Mouse (Mus musculus): ENCODE measurements around the gene Gm20388. TPM values are rescaled to one million over a fixed set of nuclear protein-coding genes. Genes with fewer than 3 reads are reported as not detected.

The Gm20388 gene
- polyA plus RNA-seq, 1 experiment from 2014 or later: not detected

- 58% methylated on average over 10 of the region's 10 CpGs for WGBS
- TF ChIP-seq EP300 (optimal IDR thresholded peaks at IDR 0.05): no peak
- Histone ChIP-seq H3K27me3 (ENCODE audit: control insufficient read depth, insufficient read depth, low read length) (no peaks in the 10 kb centered on the region), H3K9me3 (ENCODE audit: control insufficient read depth, low read length) (no peaks in the 10 kb centered on the region), H3K4me1 (replicated peaks; ENCODE audit: control insufficient read depth, insufficient read depth) (0 out of 2 replicates have a peak, but pooled peaks cover 3% of the 10 kb centered on the region), H3K36me3 (ENCODE audit: control insufficient read depth, insufficient read depth, low read length) (no peaks in the 10 kb centered on the region), H3K9ac (ENCODE audit: low read length) (no peak overlapping the region), H3K27ac (replicated peaks) (no peak overlapping the region), H3K4me2 (replicated peaks; ENCODE audit: low read depth) (no peak overlapping the region), H3K4me3 (ENCODE audit: low read depth, low read length) (no peak overlapping the region)
- ATAC-seq (ENCODE audit: low FRiP score, low TSS enrichment) (no peak), DNase-seq (ENCODE audit: low spot score) (no peak)
Measured at GRCm38 (mm10) chr8:120042542-120043312, 132.1 kb downstream of the Gm20388 start.

GRCm38 (mm10) chr8:120044907-120045306 lies 134.3 kb downstream of the Gm20388 start:
- no peak for TF ChIP-seq CTCF (IDR thresholded peaks at IDR 0.05; ENCODE audit: low read depth)
- no peak for TF ChIP-seq EP300 (optimal IDR thresholded peaks at IDR 0.05)
- Histone ChIP-seq H3K9ac (ENCODE audit: low read length) (no peak overlapping the region), H3K4me2 (replicated peaks; ENCODE audit: low read depth) (no peak overlapping the region), H3K36me3 (ENCODE audit: control insufficient read depth, insufficient read depth, low read length) (no peaks in the 10 kb centered on the region), H3K4me3 (ENCODE audit: low read depth, low read length) (no peak overlapping the region), H3K27ac (replicated peaks) (no peak overlapping the region), H3K27me3 (ENCODE audit: control insufficient read depth, insufficient read depth, low read length) (no peaks in the 10 kb centered on the region), H3K4me1 (replicated peaks; ENCODE audit: control insufficient read depth, insufficient read depth) (0 out of 2 replicates have a peak, but pooled peaks cover 3% of the 10 kb centered on the region), H3K9me3 (ENCODE audit: control insufficient read depth, low read length) (no peaks in the 10 kb centered on the region)
- DNase-seq (ENCODE audit: low spot score) (no peak), ATAC-seq (ENCODE audit: low FRiP score, low TSS enrichment) (no peak)
- WGBS: 91% methylated on average over 8 of the region's 8 CpGs

GRCm38 (mm10) chr8:120045471-120045870 lies 134.8 kb downstream of the Gm20388 start:
- DNase-seq (ENCODE audit: low spot score) (no peak), ATAC-seq (ENCODE audit: low FRiP score, low TSS enrichment) (no peak)
- no peaks in the 10 kb centered on the region for H3K36me3 ChIP-seq (ENCODE audit: control insufficient read depth, insufficient read depth, low read length)
- H3K4me2 ChIP-seq (replicated peaks; ENCODE audit: low read depth): no peak overlapping the region
- H3K27me3 ChIP-seq (ENCODE audit: control insufficient read depth, insufficient read depth, low read length): no peaks in the 10 kb centered on the region
- WGBS: 69% methylated on average over 5 of the region's 5 CpGs
- H3K4me1 ChIP-seq (replicated peaks; ENCODE audit: control insufficient read depth, insufficient read depth): 0 out of 2 replicates have a peak, but pooled peaks cover 3% of the 10 kb centered on the region
- no peak overlapping the region for H3K4me3 ChIP-seq (ENCODE audit: low read depth, low read length)
- H3K9ac ChIP-seq (ENCODE audit: low read length): no peak overlapping the region
- no peak for TF ChIP-seq EP300 (optimal IDR thresholded peaks at IDR 0.05)
- no peak for TF ChIP-seq CTCF (IDR thresholded peaks at IDR 0.05; ENCODE audit: low read depth)
- H3K9me3 ChIP-seq (ENCODE audit: control insufficient read depth, low read length): no peaks in the 10 kb centered on the region
- H3K27ac ChIP-seq (replicated peaks): no peak overlapping the region

- TF ChIP-seq CTCF (IDR thresholded peaks at IDR 0.05; ENCODE audit: low read depth) (no peak), EP300 (optimal IDR thresholded peaks at IDR 0.05) (no peak)
- peak; percentile 74 for ATAC-seq (ENCODE audit: low FRiP score, low TSS enrichment)
- Histone ChIP-seq H3K4me2 (replicated peaks; ENCODE audit: low read depth) (no peak overlapping the region), H3K27me3 (ENCODE audit: control insufficient read depth, insufficient read depth, low read length) (no peaks in the 10 kb centered on the region), H3K36me3 (ENCODE audit: control insufficient read depth, insufficient read depth, low read length) (no peaks in the 10 kb centered on the region), H3K4me1 (replicated peaks; ENCODE audit: control insufficient read depth, insufficient read depth) (0 out of 2 replicates have a peak, but pooled peaks cover 3% of the 10 kb centered on the region), H3K9ac (ENCODE audit: low read length) (no peak overlapping the region), H3K4me3 (ENCODE audit: low read depth, low read length) (no peak overlapping the region), H3K9me3 (ENCODE audit: control insufficient read depth, low read length) (no peaks in the 10 kb centered on the region), H3K27ac (replicated peaks) (peak overlapping the region; percentile 69)
- DNase-seq (ENCODE audit: low spot score): peak; percentile 63
- 51% methylated on average over 14 of the region's 14 CpGs for WGBS
Measured at GRCm38 (mm10) chr8:120046258-120047020, 135.8 kb downstream of the Gm20388 start.

GRCm38 (mm10) chr8:120049949-120050348 lies 139.3 kb downstream of the Gm20388 start:
- 0 out of 2 replicates have a peak, but pooled peaks cover 3% of the 10 kb centered on the region for H3K4me1 ChIP-seq (replicated peaks; ENCODE audit: control insufficient read depth, insufficient read depth)
- H3K36me3 ChIP-seq (ENCODE audit: control insufficient read depth, insufficient read depth, low read length): no peaks in the 10 kb centered on the region
- DNase-seq (ENCODE audit: low spot score) (no peak), ATAC-seq (ENCODE audit: low FRiP score, low TSS enrichment) (no peak)
- no peak for TF ChIP-seq CTCF (IDR thresholded peaks at IDR 0.05; ENCODE audit: low read depth)
- TF ChIP-seq EP300 (optimal IDR thresholded peaks at IDR 0.05): no peak
- H3K9ac ChIP-seq (ENCODE audit: low read length): no peak overlapping the region
- no peak overlapping the region for H3K27ac ChIP-seq (replicated peaks)
- no peak overlapping the region for H3K4me2 ChIP-seq (replicated peaks; ENCODE audit: low read depth)
- no peaks in the 10 kb centered on the region for H3K9me3 ChIP-seq (ENCODE audit: control insufficient read depth, low read length)
- no peaks in the 10 kb centered on the region for H3K27me3 ChIP-seq (ENCODE audit: control insufficient read depth, insufficient read depth, low read length)
- WGBS: 88% methylated on average over 13 of the region's 13 CpGs
- H3K4me3 ChIP-seq (ENCODE audit: low read depth, low read length): no peak overlapping the region
